Mouse (Mus musculus) kidney, adult 2 months (tissue): ENCODE measurements at regions not wholly inside any gene's neighbourhood (a gene's known extent, or its start where the extent isn't known, plus 50 kb on each side); places are given as distances from the start of the nearest gene placed in this dataset.

Experiments
- CTCF ChIP-seq: fragments of 200-500 bp; conservative IDR thresholded peaks from 2 replicates; pipeline ENCODE4 v1.5.1; 2011; ENCODE audit warnings: low read depth, mild to moderate bottlenecking, control low read depth, low read length, moderate library complexity, mixed read lengths; ENCODE audit not compliant: insufficient read depth, insufficient read length
- POLR2A ChIP-seq: fragments of 200-500 bp; IDR thresholded peaks from one replicate; pipeline ENCODE4 v1.6.1; 2011; ENCODE audit warnings: low read depth, low read length, control low read depth

GRCm38 (mm10) chr10:99533468-99533867, 226.0 kb downstream of the Csl start:
- no peak for TF ChIP-seq POLR2A
- TF ChIP-seq CTCF, result no peak
